Mouse (Mus musculus) monocyte, adult 5-6 weeks (primary cell): ENCODE results near the gene Spock2. TPM values are rescaled to one million over a fixed set of nuclear protein-coding genes. Genes with fewer than 3 reads are reported as not detected.

Source experiments
- ATAC-seq: fragments of 153-309, 156-312 bp; replicated peaks from 2 replicates; pipeline ENCODE4 v1.8.0; 2017; ENCODE audit warnings: mild to moderate bottlenecking; ENCODE audit not compliant: low TSS enrichment, insufficient number of reproducible peaks, severe bottlenecking, poor library complexity, low FRiP score
- total RNA-seq: library from RNA; stranded (forward); fragments of 200-1000, 200-491, 200-594 nt; gene quantifications from 3 replicates; pipeline ENCODE4 v1.2.3, GENCODE M21; 2017

Spock2 gene
- total RNA-seq, 1 experiment from 2014 or later: 0.10 TPM

GRCm38 (mm10) chr10:60105391-60106145 lies 451 bp upstream of the Spock2 start:
- ATAC-seq: no peak

- ATAC-seq: no peak
These were observed 640 bp downstream of the Spock2 start for GRCm38 (mm10) chr10:60106531-60107186.

- ATAC-seq: no peak
These were observed 1.4 kb downstream of the Spock2 start for GRCm38 (mm10) chr10:60107448-60107847.

GRCm38 (mm10) chr10:60108321-60109111 lies 2.5 kb downstream of the Spock2 start:
- no peak for ATAC-seq

- no peak for ATAC-seq
These were observed 3.3 kb downstream of the Spock2 start for GRCm38 (mm10) chr10:60109336-60109735.

- no peak for ATAC-seq
These were observed 4.0 kb downstream of the Spock2 start for GRCm38 (mm10) chr10:60109989-60110388.

- ATAC-seq: no peak
These were observed 5.0 kb downstream of the Spock2 start for GRCm38 (mm10) chr10:60110908-60111475.

- ATAC-seq: no peak
These were observed 8.1 kb downstream of the Spock2 start for GRCm38 (mm10) chr10:60113965-60114690.

- ATAC-seq: no peak
These were observed 9.5 kb downstream of the Spock2 start for GRCm38 (mm10) chr10:60115345-60116185.

- ATAC-seq: no peak
These were observed 11.0 kb downstream of the Spock2 start for GRCm38 (mm10) chr10:60116997-60117396.

- no peak for ATAC-seq
These were observed 12.4 kb downstream of the Spock2 start for GRCm38 (mm10) chr10:60118464-60118863.

- ATAC-seq: no peak
These were observed 14.6 kb downstream of the Spock2 start for GRCm38 (mm10) chr10:60120630-60121029.

GRCm38 (mm10) chr10:60124078-60124477 lies 18.1 kb downstream of the Spock2 start:
- ATAC-seq: no peak

GRCm38 (mm10) chr10:60125529-60126327 lies 19.7 kb downstream of the Spock2 start:
- ATAC-seq: no peak

GRCm38 (mm10) chr10:60128287-60128686 lies 22.3 kb downstream of the Spock2 start:
- ATAC-seq: no peak

GRCm38 (mm10) chr10:60130504-60130903 lies 24.5 kb downstream of the Spock2 start:
- ATAC-seq: no peak

- ATAC-seq: no peak
These were observed 27.5 kb downstream of the Spock2 start for GRCm38 (mm10) chr10:60133501-60133900.
